Mouse (Mus musculus): ENCODE results near the gene Lactb.

GRCm38 (mm10) chr9:66952321-66952720, 23.0 kb downstream of the Lactb start:
- TF ChIP-seq GATA1 (IDR thresholded peaks at IDR 0.05; ENCODE audit: low read length), result no peak
- no peak for TF ChIP-seq TAL1 (IDR thresholded peaks at IDR 0.05; ENCODE audit: low read length)
